Mouse (Mus musculus) liver, embryonic 12.5 days (tissue): ENCODE data around the gene Smpd2. TPM values are rescaled to one million over a fixed set of nuclear protein-coding genes. Genes with fewer than 3 reads are reported as not detected.

Experiments
- ATAC-seq: fragments of 200-750 bp; cut with Nextera tagmentation; 2 replicates; pipeline ENCODE4 v1.8.0; 2017; ENCODE audit warnings: moderate number of reproducible peaks, mild to moderate bottlenecking, moderate library complexity
- H3K27ac ChIP-seq: fragments of 300-500 bp; sonication (generic); 2 replicates; pipeline ENCODE4 v1.5.1; 2016; ENCODE audit warnings: mild to moderate bottlenecking
- H3K27me3 ChIP-seq: fragments of 300-500 bp; sonication (generic); replicated peaks from 2 replicates; pipeline ENCODE4 v1.6.1; 2016; ENCODE audit warnings: mild to moderate bottlenecking, moderate library complexity
- H3K36me3 ChIP-seq: fragments of 300-500 bp; sonication (generic); 2 replicates; pipeline ENCODE4 v1.6.1; 2016; ENCODE audit warnings: mild to moderate bottlenecking, moderate library complexity
- H3K4me1 ChIP-seq: fragments of 300-500 bp; sonication (generic); 2 replicates; pipeline ENCODE4 v1.6.1; 2016
- H3K4me2 ChIP-seq: fragments of 300-500 bp; sonication (generic); 2 replicates; pipeline ENCODE4 v1.6.1; 2016; ENCODE audit warnings: mild to moderate bottlenecking, moderate library complexity
- H3K4me3 ChIP-seq: fragments of 300-500 bp; sonication (generic); 2 replicates; pipeline ENCODE4 v1.5.1; 2016; ENCODE audit warnings: mild to moderate bottlenecking, moderate library complexity
- H3K9ac ChIP-seq: fragments of 300-500 bp; sonication (generic); 2 replicates; pipeline ENCODE4 v1.6.1; 2016; ENCODE audit warnings: mild to moderate bottlenecking, moderate library complexity
- H3K9me3 ChIP-seq: fragments of 300-500 bp; sonication (generic); replicated peaks from 2 replicates; pipeline ENCODE4 v1.6.1; 2016; ENCODE audit warnings: mild to moderate bottlenecking, moderate library complexity
- WGBS: fragments of 180-500 bp; shearing (Covaris S2); methylation state at CpG from one replicate; pipeline ENCODE4 v1.1.7; 2016; ENCODE audit not compliant: insufficient replicate concordance; 5-methylcytosine and 5-hydroxymethylcytosine counted together
- polyA plus RNA-seq: library from polyadenylated mRNA; unstranded; fragments of >200 nt; fragmentation: Nextera tagmentation; extraction: Ambion mirVana; gene quantifications from 2 replicates; pipeline ENCODE4 v1.2.1, GENCODE M21; 2016

Gene Smpd2
- polyA plus RNA-seq, 1 experiment from 2014 or later, result 13.4 TPM

GRCm38 (mm10) chr10:41472962-41473481 lies 17.1 kb downstream of the Smpd2 start:
- no peak overlapping the region for H3K4me3 ChIP-seq
- H3K4me1 ChIP-seq, result peaks cover 60% of the 10 kb centered on the region
- no peaks in the 10 kb centered on the region for H3K36me3 ChIP-seq
- no peak for ATAC-seq
- no peak overlapping the region for H3K27ac ChIP-seq
- H3K9me3 ChIP-seq, result no peaks in the 10 kb centered on the region
- H3K27me3 ChIP-seq, result no peaks in the 10 kb centered on the region
- no peak overlapping the region for H3K4me2 ChIP-seq
- WGBS, result 55% methylated on average over 5 of the region's 5 CpGs
- H3K9ac ChIP-seq, result no peak overlapping the region

GRCm38 (mm10) chr10:41472534-41472933 lies 17.6 kb downstream of the Smpd2 start:
- Histone ChIP-seq H3K4me3 (no peak overlapping the region), H3K27me3 (no peaks in the 10 kb centered on the region), H3K36me3 (no peaks in the 10 kb centered on the region), H3K9ac (no peak overlapping the region), H3K9me3 (no peaks in the 10 kb centered on the region), H3K27ac (no peak overlapping the region), H3K4me1 (peaks cover 55% of the 10 kb centered on the region), H3K4me2 (no peak overlapping the region)
- no peak for ATAC-seq

- Histone ChIP-seq H3K4me3 (no peak overlapping the region), H3K36me3 (peaks cover 2% of the 10 kb centered on the region; the same call in 1 of the 2 replicates), H3K4me1 (peaks cover 36% of the 10 kb centered on the region), H3K4me2 (no peak overlapping the region), H3K27ac (no peak overlapping the region), H3K9me3 (no peaks in the 10 kb centered on the region), H3K9ac (no peak overlapping the region), H3K27me3 (no peaks in the 10 kb centered on the region)
- WGBS, result 71% methylated on average over 3 of the region's 3 CpGs
- ATAC-seq, result no peak
These were observed 19.5 kb downstream of the Smpd2 start for GRCm38 (mm10) chr10:41470693-41471092.

- Histone ChIP-seq H3K36me3 (peaks cover 19% of the 10 kb centered on the region), H3K9me3 (no peaks in the 10 kb centered on the region), H3K27ac (no peak overlapping the region), H3K4me2 (no peak overlapping the region), H3K4me3 (no peak overlapping the region), H3K9ac (no peak overlapping the region), H3K27me3 (no peaks in the 10 kb centered on the region), H3K4me1 (peaks cover 3% of the 10 kb centered on the region; the same call in 1 of the 2 replicates)
- 71% methylated on average over 6 of the region's 6 CpGs for WGBS
- no peak for ATAC-seq
These were observed 22.8 kb downstream of the Smpd2 start for GRCm38 (mm10) chr10:41467325-41467724.

- H3K27ac ChIP-seq, result no peak overlapping the region
- 74% methylated on average over 15 of the region's 15 CpGs for WGBS
- ATAC-seq, result no peak
These were observed 25.7 kb downstream of the Smpd2 start for GRCm38 (mm10) chr10:41464401-41464955.

GRCm38 (mm10) chr10:41461057-41461722 lies 29.0 kb downstream of the Smpd2 start:
- H3K9me3 ChIP-seq, result no peaks in the 10 kb centered on the region
- no peaks in the 10 kb centered on the region for H3K27me3 ChIP-seq
- H3K4me1 ChIP-seq, result peaks cover 6% of the 10 kb centered on the region
- no peak for ATAC-seq
- peaks cover 52% of the 10 kb centered on the region for H3K36me3 ChIP-seq
- no peak overlapping the region for H3K27ac ChIP-seq
- no peak overlapping the region for H3K4me2 ChIP-seq
- no peak overlapping the region for H3K4me3 ChIP-seq
- H3K9ac ChIP-seq, result no peak overlapping the region
- 75% methylated on average over 3 of the region's 3 CpGs for WGBS

More at GRCm38 (mm10) chr10:41464401-41464955, 25.7 kb downstream of the Smpd2 start:
- no peak overlapping the region for H3K4me3 ChIP-seq
- H3K4me1 ChIP-seq, result no peaks in the 10 kb centered on the region
- H3K9me3 ChIP-seq, result no peaks in the 10 kb centered on the region
- H3K9ac ChIP-seq, result no peak overlapping the region
- H3K36me3 ChIP-seq, result peaks cover 25% of the 10 kb centered on the region
- H3K4me2 ChIP-seq, result no peak overlapping the region
- no peaks in the 10 kb centered on the region for H3K27me3 ChIP-seq

GRCm38 (mm10) chr10:41460501-41460900 lies 29.7 kb downstream of the Smpd2 start:
- 28% methylated on average over 2 of the region's 2 CpGs for WGBS
- H3K27ac ChIP-seq, result no peak overlapping the region
- H3K36me3 ChIP-seq, result peaks cover 56% of the 10 kb centered on the region

GRCm38 (mm10) chr10:41459990-41460389 lies 30.2 kb downstream of the Smpd2 start:
- Histone ChIP-seq H3K9ac (no peak overlapping the region), H3K4me2 (no peak overlapping the region), H3K27ac (no peak overlapping the region), H3K27me3 (no peaks in the 10 kb centered on the region), H3K4me1 (peaks cover 11% of the 10 kb centered on the region), H3K4me3 (no peak overlapping the region), H3K36me3 (peaks cover 60% of the 10 kb centered on the region), H3K9me3 (no peaks in the 10 kb centered on the region)
- WGBS, result 81% methylated on average over 4 of the region's 4 CpGs
- ATAC-seq, result no peak

More at GRCm38 (mm10) chr10:41460501-41460900, 29.7 kb downstream of the Smpd2 start:
- ATAC-seq, result no peak
- no peak overlapping the region for H3K4me2 ChIP-seq
- H3K27me3 ChIP-seq, result no peaks in the 10 kb centered on the region
- no peak overlapping the region for H3K9ac ChIP-seq
- no peak overlapping the region for H3K4me3 ChIP-seq
- peaks cover 11% of the 10 kb centered on the region for H3K4me1 ChIP-seq
- H3K9me3 ChIP-seq, result no peaks in the 10 kb centered on the region

- Histone ChIP-seq H3K9me3 (no peaks in the 10 kb centered on the region), H3K4me3 (no peak overlapping the region), H3K4me1 (peaks cover 51% of the 10 kb centered on the region), H3K36me3 (peaks cover 46% of the 10 kb centered on the region), H3K4me2 (no peak overlapping the region), H3K27ac (no peak overlapping the region), H3K27me3 (no peaks in the 10 kb centered on the region), H3K9ac (no peak overlapping the region)
- 86% methylated on average over 3 of the region's 3 CpGs for WGBS
- no peak for ATAC-seq
These were observed 37.4 kb downstream of the Smpd2 start for GRCm38 (mm10) chr10:41452791-41453190.

- H3K27ac ChIP-seq, result no peak overlapping the region
These were observed 38.5 kb downstream of the Smpd2 start for GRCm38 (mm10) chr10:41451656-41452055.

GRCm38 (mm10) chr10:41450780-41451522 lies 39.2 kb downstream of the Smpd2 start:
- H3K9me3 ChIP-seq, result no peaks in the 10 kb centered on the region
- peaks cover 44% of the 10 kb centered on the region for H3K4me1 ChIP-seq
- WGBS, result 49% methylated on average over 18 of the region's 18 CpGs
- no peak for ATAC-seq
- peak overlapping the region; percentile 72 for H3K4me3 ChIP-seq
- H3K9ac ChIP-seq, result peak overlapping the region; percentile 79
- H3K36me3 ChIP-seq, result peaks cover 31% of the 10 kb centered on the region
- H3K27me3 ChIP-seq, result no peaks in the 10 kb centered on the region
- H3K27ac ChIP-seq, result peak overlapping the region; percentile 52
- peak overlapping the region; percentile 86 for H3K4me2 ChIP-seq

More at GRCm38 (mm10) chr10:41451656-41452055, 38.5 kb downstream of the Smpd2 start:
- peaks cover 38% of the 10 kb centered on the region for H3K36me3 ChIP-seq
- H3K9me3 ChIP-seq, result no peaks in the 10 kb centered on the region
- 92% methylated on average over 9 of the region's 9 CpGs for WGBS
- H3K4me1 ChIP-seq, result peaks cover 51% of the 10 kb centered on the region
- no peak overlapping the region for H3K9ac ChIP-seq
- H3K27me3 ChIP-seq, result no peaks in the 10 kb centered on the region
- ATAC-seq, result no peak
- peak overlapping the region; percentile 86 for H3K4me2 ChIP-seq
- H3K4me3 ChIP-seq, result peak overlapping the region; percentile 72; the same call in 1 of the 2 replicates

- Histone ChIP-seq H3K27me3 (no peaks in the 10 kb centered on the region), H3K27ac (peak within 1 kb of the TSS; percentile 81)
- under 1% methylated on average over 48 of the region's 49 CpGs for WGBS
These were observed 40.0 kb downstream of the Smpd2 start, which contains the start of gene Zbtb24 for GRCm38 (mm10) chr10:41450137-41450670. Gene Zbtb24 (plus strand): TSS chr10:41450383.

More at GRCm38 (mm10) chr10:41450137-41450670, 40.0 kb downstream of the Smpd2 start, which contains the start of gene Zbtb24:
- Histone ChIP-seq H3K9me3 (no peaks in the 10 kb centered on the region), H3K4me1 (peaks cover 41% of the 10 kb centered on the region), H3K9ac (peak within 1 kb of the TSS; percentile 79), H3K4me3 (peak within 1 kb of the TSS; percentile 72), H3K4me2 (peak within 1 kb of the TSS; percentile 86), H3K36me3 (peaks cover 24% of the 10 kb centered on the region)
- peak; percentile 96 for ATAC-seq
